Mouse (Mus musculus) retina, postnatal 1 day (tissue): ENCODE data around the gene Them7.

Experiments used
- DNase-seq: peaks from one replicate; pipeline ENCODE4 v3.0.0-alpha.2; 2012

Gene Them7

DNA sequence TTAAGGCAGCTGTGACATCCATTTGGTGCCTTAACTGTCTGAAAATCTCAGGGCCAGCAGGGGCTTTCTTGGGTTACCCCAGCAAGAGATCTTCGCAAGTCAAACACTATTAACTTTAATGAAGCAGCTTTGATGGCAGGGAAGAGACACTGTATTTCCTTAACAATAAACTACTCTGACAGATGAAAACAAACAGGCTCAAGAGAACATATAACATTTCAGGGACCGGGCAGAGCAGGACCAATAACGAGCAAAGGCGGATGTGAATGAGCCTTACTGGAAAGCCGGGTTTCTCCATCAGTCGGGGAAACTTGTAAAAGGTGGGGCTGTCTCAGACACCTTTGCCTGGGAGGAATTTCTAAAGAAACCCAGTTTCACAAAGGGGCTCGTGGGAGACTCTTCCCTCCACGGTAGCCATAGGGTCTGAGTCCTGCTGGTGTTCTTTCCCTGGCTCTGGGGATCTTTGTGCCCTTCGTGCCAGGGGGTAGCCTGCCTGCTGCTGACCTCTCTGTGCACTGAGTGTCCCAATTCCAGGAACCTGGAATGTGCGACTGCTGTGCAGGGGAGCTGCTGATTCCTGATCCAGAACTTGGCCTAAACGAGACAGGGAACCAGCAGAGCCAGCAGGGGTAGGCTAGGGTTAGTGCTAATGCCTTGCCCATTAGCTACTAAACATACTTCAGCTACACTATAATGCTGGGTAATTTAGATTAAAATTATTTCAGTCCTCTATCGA is 11.4 kb downstream of the Them7 start:
- DNase-seq, result no peak

DNA sequence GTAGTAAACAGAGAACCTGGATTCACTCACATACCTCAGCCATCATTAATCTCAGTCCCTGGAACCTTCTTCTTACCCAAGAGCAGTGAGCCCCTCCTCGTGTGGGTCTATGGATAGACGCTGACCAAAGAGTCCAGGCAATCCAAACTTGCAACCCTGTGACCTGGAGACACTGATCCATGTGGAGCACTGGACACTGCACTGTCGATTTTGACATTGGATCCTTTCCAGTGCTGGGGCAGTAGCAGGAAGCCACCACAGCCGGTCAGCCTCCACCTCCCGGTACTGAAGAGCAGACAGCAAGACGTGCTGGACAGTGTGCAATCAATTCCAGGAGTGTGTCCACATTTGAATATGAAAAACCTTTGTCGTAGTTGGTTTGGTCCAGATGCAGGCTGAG is 13.3 kb downstream of the Them7 start:
- no peak for DNase-seq

DNA sequence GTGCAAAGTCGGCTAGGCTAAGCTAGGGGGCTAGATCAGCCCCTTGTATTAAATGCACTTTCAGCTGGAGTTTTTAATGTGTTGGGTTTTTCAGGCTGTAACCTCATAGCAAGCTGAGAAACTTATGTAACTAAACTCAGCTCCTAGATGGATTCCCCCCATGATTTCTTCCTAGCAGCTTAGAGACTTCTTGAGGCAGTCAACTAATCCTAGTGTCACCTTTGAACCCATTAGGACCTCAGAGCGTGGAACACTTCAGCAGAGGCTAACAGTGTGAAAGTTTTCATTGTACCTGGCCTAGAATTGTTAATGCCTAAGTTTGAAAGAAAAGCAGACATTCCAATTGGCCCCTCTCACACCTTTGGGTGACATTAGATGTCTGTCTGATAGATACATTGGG is 13.7 kb downstream of the Them7 start:
- DNase-seq, result no peak

DNA sequence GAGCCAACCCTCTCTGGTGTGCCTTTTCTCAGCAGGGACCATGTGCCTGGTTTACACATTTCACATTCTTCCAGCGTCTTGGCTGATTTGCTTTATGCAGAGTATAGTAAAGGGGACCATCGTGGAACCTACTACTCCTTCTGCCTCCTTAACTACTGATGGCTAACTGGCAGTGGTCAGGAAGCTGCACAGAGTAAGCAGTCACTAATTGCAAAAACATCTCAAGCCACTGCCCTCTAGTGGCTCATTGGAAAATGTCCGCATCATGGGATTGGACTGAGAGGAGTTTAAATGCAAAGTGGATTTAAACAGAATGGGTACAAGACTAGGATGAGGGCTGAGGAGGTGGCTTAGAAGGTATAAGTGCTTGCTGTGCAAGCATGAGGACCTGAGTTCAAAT is 14.7 kb downstream of the Them7 start:
- peak; percentile 78 for DNase-seq

DNA sequence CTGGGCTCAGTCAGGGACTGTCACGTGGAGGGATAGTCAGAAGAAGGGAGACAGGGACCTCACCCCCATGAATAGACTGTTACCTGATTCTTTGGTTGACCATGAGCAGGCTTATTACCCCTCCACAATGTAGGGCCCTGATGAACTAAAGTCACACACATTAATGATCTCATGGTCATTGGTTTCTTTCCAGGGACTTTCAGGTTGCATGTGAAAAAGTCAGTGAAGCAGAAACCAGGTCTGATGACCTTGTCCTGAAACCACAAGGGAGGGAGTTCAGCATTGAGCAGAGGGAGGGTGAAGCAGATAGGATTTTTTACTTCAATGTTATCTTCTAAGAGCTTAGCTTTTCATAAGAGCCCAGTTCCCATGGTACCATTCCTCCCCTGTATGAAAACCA is 16.5 kb downstream of the Them7 start:
- DNase-seq, result no peak

DNA sequence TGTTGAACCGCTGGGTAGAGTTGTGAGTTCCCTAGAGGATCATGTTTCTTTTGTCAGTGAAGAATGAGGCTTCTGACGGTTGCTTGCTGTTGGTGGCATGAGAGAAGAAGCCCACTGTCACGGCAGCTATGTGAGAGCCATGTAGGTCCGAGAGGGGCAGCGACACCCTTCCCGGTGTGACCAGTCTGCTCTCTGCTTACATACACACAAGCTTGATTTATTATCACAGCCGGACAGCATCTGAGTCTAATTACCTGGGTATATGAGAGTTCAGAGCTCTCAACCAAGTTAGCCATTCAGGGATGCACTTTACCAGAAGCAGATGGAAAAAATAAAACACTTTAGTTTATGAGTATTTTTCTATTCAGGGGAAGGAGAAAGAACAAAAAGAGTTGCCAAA is 18.8 kb downstream of the Them7 start:
- DNase-seq, result no peak

DNA sequence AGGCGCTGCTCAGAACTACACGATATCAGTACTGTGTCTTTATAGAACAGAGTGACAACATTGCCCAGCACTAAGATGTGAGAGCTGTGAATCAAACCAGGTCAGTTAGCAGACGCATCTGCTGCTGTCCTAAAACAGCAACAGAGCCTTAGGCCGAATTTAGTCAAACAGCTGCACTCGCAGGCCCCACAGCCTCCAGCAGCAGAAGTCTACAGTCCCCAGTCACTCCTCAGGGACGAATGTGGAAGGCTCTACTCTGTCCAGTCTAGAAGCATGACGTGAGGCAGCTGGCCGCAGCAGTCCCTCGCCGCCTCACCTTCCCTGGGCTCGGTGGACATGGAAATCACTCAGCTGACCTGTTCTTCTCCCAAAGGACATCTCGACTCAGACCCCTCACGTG is 20.6 kb downstream of the Them7 start:
- DNase-seq, result no peak

DNA sequence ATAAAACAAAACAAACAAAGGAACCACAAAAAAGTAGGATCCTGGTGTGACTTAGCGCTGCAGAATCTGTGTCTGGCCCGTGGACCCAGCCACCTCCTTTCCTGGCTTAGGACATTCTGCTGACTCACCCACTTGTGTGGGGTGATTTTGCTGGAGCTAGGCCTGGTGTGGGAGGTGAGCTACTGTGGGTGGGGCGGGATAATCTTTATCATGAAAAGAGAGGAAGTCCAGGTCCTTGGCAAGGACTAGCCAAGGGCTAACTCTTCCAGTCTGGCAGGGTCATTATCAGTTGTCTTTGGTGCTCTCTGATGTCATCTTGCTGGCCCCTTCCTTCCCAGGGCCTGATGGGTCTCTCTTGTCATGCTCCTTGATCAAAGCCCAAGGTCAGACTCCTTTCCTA is 27.9 kb downstream of the Them7 start:
- no peak for DNase-seq

DNA sequence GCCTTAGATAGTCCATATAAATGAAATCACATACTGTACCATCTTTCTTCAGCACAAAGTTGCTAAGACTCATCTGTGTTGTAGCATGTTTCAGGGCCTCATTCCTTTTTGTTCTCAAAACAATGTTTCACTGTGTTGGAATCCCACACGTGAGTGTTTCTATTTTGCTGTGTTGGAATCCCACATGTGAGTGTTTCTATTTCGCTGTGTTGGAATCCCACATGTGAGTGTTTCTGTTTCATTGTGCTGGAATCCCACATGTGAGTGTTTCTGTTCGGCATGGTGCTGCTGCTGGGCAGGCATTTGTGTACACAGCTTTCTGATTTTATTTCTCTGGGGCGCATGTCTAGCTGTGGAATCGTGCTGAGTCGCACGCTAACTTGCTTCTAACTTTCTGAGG is 28.7 kb downstream of the Them7 start:
- peak; percentile 50 for DNase-seq

DNA sequence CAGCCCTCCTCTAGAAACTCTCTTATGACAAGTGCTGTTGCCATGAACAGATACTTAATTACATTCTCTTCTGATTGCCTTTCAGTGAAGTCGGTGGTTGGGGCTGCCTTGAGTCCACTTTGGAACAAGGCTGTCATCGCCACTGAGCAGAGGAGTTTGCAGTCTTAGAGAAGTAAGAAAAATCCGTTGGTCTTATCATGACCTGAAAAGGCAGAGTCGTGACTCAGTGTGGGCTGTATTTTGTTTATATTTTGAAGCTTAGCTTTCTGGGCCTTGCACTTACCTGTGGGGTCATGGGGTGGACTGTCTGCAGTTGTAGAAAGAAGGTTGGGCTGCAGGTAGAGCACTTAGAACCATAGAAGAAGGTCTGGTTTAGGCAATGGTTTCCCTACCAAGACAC is 31.3 kb downstream of the Them7 start:
- DNase-seq, result no peak

DNA sequence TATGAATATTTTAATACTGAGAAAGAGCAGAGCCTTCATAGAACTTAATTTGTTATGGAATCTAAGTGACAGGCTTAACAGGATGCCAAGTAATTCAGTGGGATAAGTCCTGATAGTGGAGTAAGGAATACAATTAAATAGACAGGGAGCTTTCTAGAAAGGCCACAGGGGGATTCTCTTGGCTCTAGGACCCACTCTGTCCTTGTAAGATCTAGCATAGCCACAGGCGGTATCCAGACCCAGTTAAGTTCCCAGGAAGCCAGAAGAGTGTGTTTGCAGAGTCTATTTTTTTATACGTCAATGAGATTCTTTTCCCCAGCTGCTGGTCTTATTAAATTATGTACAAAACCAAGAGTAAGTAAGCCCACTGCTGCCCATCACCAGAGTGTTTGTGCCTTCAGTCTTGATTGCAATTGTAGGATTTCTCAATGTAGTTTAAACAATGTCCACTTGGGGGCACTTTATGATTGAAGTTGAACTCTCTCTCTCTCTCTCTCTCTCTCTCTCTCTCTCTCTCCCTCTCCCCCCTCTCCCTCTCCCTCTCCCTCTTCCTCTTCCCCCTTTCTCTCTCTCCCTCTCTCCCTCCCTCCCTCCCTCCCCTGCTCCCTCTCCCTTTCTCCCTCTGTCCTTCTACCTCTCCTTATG is 32.4 kb downstream of the Them7 start:
- peak; percentile 83 for DNase-seq

DNA sequence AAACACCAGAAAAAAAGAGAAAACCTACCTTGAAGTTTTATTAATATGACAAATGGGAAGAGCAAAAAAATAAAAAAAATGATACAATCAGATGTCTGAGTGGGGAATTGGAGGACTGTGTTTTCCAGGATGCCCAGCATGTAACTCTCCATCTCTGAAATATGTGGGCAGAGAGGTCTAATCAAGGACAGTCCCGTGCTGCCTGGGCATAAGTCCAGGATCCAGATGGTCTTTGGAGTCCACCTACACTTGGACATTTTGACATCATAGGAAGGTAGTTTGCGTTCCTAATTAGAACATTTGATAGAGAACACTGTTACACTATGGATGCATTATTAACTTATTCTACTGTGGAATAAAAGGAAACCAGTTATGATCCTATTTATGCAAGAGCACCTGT is 33.3 kb downstream of the Them7 start:
- DNase-seq, result no peak

DNA sequence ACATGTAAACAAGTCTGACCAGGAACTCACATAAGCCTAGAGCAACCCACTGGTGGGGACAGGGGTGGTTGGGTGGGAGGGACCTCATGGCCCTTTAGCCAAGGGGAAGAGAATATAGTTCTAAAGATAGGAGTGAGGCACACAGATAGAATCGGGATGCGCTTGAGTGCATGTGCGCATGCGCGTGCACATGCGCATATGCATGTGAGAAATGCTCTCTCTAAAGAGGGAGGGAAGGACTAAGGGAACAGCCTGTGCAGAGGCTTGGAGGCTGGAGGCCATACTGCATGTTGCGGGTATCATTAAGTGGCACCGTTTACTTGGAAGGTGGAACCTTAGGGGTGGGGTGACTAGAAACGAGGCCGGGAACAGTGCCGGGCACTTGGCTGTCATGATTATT is 37.2 kb downstream of the Them7 start:
- DNase-seq, result peak; percentile 21

DNA sequence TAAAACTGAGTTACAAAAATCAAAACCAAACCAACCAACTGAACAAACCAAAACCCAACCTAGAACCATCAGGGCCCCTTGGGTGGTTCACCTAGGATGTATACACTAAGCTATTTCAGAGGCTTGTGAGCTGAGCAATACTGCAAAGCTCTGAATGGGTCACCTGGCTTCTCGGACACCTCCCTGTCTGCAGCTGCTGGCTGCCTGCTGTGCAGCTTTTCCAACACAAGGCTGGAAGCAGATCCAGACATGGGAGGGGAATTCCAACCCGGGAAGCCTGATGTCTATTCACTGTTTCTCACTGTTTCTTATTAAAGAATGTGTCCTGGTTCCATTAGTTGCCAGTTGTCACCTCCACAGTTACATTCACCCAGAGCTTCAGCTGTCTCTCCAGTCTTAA is 39.1 kb downstream of the Them7 start:
- DNase-seq, result no peak

DNA sequence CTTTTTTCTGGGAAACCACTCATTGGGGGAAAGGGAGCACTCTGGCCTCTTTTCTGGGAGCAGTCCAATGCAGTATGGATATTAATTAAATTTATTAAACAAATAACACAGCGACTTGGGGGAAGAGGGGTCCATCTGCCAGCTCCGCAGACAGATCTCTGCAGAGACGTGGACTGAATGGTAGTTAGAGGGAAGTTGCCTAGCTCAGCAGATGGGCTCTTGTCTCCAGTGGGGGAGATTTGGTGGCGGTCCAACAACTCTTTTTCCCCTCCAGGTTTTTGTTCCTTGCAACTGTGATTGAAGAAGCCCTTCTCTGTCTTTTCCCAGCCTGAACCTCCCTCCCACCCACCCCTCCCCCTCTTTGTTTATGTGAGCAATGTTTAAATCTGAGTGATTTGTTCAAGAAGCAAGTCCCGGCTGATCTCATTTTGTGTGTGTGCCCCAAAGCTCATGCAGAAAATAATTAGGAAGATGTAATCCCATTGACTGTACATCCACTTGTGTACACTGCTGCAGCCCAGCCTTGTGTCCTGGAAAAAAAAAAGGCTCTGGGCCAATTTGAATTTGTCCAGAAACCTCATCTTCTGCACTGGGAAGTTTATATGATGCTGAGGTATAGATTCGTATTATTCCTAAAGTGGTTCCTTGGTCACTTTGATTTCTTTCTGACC is 58.4 kb downstream of the Them7 start:
- DNase-seq, result peak; percentile 59

DNA sequence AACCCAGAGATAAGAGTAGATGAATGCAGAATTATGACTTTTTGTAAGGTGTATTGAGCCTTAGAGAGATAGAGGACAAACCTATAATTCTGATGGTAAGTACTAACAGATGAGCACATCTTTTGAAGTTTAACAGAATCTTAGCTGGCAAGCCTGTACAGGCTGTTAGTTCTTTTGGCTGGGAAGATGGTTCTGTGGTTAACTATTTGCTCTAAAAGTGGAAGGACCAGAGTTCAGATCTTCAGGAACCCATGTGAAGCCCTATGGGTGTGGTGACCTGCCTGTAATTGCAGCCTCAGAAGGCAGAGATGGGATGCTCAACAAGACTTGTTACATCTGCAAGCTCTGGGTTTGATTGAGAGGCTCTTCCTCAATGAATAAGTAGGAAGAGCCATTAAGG is 59.7 kb downstream of the Them7 start:
- DNase-seq, result no peak

DNA sequence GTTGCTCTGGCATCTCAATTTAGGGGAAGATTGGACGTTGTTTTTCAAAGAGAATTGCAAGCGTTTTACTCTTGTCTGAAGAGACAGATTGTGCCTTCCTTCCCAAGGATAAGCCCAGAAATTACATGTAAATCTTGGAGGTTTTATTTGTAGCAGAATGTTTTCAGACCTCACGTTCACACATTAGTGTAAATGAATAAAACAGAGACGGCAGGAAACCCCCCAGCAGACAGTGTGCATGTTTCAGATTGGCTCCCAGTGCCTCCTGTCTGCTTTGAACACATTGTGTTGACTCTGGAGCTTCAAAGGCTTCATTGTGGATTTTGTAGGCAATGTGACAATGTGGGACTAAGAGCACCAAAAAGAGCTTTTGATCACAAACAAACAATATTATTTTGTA is 60.7 kb downstream of the Them7 start:
- no peak for DNase-seq

DNA sequence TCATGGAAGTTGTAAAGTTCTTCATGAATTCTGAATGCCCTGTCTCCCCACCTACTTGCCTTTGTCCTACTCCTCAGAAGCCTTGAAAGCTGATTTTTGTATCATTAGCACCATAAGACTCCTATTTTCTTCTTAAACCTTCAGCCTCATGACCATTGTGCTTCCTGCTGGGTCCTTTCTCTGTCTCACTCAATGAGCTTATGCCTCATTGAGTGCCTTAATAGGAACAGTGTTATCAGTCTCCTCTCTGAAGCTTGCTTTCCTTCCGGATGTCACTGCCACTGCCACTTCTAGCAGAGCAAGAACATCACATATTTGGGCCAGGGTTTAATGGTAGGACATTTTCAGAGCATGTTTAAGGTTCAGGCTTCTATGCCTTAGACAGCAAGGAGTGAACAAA is 71.7 kb downstream of the Them7 start:
- peak; percentile 43 for DNase-seq

DNA sequence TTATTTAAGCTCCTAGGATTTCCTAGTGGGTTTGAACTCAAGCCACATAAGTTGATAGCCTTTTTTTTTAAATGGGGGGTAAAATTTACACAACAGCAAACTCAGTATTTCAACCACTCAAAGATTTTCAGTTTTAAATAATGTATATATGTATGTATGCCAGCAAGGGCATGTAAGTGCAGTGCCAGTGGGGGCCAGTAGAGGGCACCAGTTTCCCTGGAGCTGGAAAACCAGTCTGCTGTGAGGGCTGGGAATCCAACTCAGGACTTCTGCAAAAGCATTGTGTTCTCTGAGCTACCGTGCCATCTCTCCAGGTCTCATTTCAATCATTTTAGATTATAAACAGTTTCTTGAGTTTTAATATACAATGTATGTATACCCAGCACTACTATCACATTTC is 74.8 kb downstream of the Them7 start:
- DNase-seq, result no peak

DNA sequence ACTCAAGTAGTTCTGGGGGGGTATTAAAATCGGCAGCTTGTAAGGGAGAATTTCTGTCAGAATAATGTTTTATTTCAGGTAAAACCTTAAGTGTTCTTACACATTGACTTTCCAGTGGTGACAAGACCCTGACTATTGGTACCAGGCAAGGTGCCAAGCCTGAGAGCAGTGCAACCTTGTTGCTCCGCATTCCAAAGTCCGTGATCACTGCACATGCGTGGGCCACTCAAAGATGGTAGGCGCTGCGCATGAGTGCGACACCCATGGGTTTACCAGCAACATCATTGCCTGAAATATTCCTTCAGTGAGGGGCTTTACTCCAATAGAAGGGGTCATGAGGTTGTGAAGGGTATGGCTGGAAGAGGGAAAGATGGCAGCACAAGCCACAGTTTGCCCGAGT is 77.0 kb downstream of the Them7 start:
- DNase-seq, result no peak

DNA sequence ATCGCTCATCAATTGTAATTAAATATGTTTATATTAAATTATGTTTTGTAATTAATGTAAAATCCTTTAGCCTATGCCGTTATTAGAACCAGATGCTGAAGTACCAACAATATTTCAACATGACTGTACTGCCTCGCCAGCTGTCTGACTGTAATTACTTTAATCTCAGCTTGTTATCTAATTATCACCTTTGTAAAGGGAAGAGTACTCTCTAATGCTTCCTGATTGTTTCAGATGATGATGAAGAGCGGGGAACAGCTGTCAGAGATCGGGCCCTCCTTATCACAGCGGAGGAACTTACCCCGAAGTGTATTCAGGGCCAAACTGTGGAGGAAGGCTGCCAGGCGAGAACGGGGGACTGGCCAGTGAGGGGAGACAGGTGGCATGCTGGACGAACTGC is 77.4 kb downstream of the Them7 start:
- peak; percentile 38 for DNase-seq

DNA sequence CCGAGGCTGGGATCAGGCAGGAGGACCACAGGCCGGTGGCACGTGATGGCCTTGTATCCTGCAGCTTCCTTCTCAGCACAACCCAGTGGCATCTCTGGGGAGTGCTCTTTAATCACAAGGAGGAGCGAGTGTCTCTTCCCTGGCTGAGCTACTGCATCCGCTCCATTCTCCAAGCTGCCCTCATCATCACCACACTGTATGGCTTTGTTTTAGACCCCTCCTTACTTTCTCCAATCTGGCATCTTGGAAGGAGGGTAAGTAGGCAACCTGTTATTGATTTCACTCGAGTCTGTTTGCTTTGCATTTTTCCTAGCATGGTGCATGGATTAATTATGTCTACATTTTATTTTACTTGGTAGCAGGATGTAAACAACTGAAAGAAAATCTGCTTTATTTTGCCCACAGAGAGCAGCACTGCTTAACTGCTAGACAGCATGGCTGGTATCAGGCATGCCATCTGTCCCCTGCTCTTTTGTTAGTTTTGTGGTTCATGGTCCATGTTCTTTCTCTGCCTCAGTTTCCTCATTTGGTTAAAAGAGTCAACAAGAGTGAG is 79.9 kb downstream of the Them7 start:
- DNase-seq, result no peak

DNA sequence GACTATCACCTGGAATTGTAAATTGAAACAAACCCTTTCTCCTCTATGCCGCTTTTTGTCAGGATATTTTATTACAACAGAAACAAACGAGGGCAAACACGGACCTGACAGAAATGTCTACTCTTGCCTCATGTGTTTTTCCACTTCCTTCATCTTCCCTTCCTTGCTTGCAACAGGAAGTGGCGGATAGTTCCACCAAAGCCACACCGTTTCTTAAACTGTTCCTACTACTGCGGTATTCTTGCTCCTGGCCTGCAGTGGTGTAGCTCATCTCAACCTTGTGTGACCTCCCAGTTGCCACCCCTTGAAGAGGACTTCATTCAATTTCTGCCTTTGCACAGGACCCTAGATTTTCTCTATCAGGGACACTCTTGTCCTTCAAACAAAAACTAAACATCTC is 81.8 kb downstream of the Them7 start:
- no peak for DNase-seq

DNA sequence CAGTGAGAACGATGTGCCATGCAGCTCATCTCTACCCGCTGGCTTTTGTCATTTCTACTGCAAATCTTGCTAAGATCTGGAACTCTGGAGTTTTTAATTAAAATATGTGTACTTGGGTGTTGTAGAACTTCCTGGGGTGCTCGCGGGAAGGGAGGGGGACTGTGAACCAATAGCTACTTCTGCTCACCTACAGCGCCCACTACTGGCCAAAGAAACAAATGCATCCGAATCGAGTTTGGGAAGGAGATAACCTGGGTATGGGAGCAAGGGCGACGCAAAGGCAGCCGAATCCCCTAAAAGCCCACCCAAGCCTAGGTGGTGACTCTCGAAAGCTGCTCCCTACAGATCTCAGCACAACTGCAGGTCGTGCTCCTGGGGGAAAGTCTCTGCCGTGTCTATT is 87.3 kb downstream of the Them7 start:
- DNase-seq, result peak; percentile 41
